Mouse (Mus musculus) olfactory bulb, adult 2 months (tissue): ENCODE data around the gene Tsga10ip. TPM values are rescaled to one million over a fixed set of nuclear protein-coding genes. Genes with fewer than 3 reads are reported as not detected.

ENCODE experiments used
- H3K27ac ChIP-seq: fragments of 200-500 bp; 2 replicates; pipeline ENCODE4 v1.5.1; 2012; ENCODE audit warnings: low read depth, low read length; ENCODE audit not compliant: insufficient read depth
- H3K4me1 ChIP-seq: fragments of 200-500 bp; 2 replicates; pipeline ENCODE4 v1.6.1; 2012; ENCODE audit warnings: low read length; ENCODE audit not compliant: control insufficient read depth, insufficient read depth
- H3K4me3 ChIP-seq: fragments of 200-500 bp; 2 replicates; pipeline ENCODE4 v1.5.1; 2012; ENCODE audit warnings: mild to moderate bottlenecking, low read depth, low read length, moderate library complexity; ENCODE audit not compliant: insufficient read depth
- CTCF ChIP-seq: fragments of 200-500 bp; IDR thresholded peaks from 2 replicates; pipeline ENCODE4 v1.5.1; 2012; ENCODE audit warnings: low read depth, mild to moderate bottlenecking, low read length, moderate library complexity; ENCODE audit not compliant: insufficient read depth
- POLR2A ChIP-seq: fragments of 200-500 bp; IDR thresholded peaks from 2 replicates; pipeline ENCODE4 v1.6.1; 2012; ENCODE audit warnings: mild to moderate bottlenecking, low read depth, low read length, moderate library complexity; ENCODE audit not compliant: insufficient read depth
- WGBS: fragments of 180-500 bp; shearing (Covaris S2); methylation state at CpG from one replicate; pipeline ENCODE4 v1.1.7; 2018; 5-methylcytosine and 5-hydroxymethylcytosine counted together
- polyA plus RNA-seq: library from polyadenylated mRNA; stranded (reverse); fragments of >200 nt; gene quantifications from 2 replicates; pipeline ENCODE4 v1.2.4, GENCODE M21; 2012; ENCODE audit warnings: low replicate concordance; ENCODE audit not compliant: missing spikeins, insufficient read depth, insufficient read length

Gene Tsga10ip
- polyA plus RNA-seq, 1 experiment, result not detected

- TF ChIP-seq POLR2A (no peak), CTCF (no peak)
- 84% methylated on average over 18 of the region's 18 CpGs for WGBS
- Histone ChIP-seq H3K4me3 (peak overlapping the region; percentile 99), H3K4me1 (peaks cover 42% of the 10 kb centered on the region), H3K27ac (no peak overlapping the region; the same call in 1 of the 2 replicates)
Observed at GRCm38 (mm10) chr19:5425906-5426565, 23.7 kb upstream of the Tsga10ip start.

GRCm38 (mm10) chr19:5424782-5425741 lies 22.7 kb upstream of the Tsga10ip start, which contains the start of the genes Drap1 and AI837181:
Gene Drap1, minus strand, starts transcription at chr19:5424979.
Gene AI837181, plus strand, starts transcription at chr19:5425144.
- Histone ChIP-seq H3K4me1 (peaks cover 42% of the 10 kb centered on the region), H3K4me3 (peak within 1 kb of the TSS; percentile 99), H3K27ac (peak within 1 kb of the TSS; percentile 93)
- TF ChIP-seq POLR2A, result peak; percentile 34; the same call in 1 of the 2 replicates
- TF ChIP-seq CTCF, result no peak
- 1% methylated on average over 80 of the region's 87 CpGs for WGBS

- TF ChIP-seq CTCF (no peak), POLR2A (0 out of 2 replicates have a peak, but pooled peaks have one; percentile 9)
- Histone ChIP-seq H3K4me3 (peak overlapping the region; percentile 90), H3K4me1 (peaks cover 36% of the 10 kb centered on the region), H3K27ac (0 out of 2 replicates have a peak overlapping the region, but pooled peaks have one; percentile 27)
- WGBS, result 2% methylated on average over 43 of the region's 48 CpGs
Observed at GRCm38 (mm10) chr19:5424092-5424781, 21.9 kb upstream of the Tsga10ip start.

- WGBS, result 61% methylated on average over 12 of the region's 12 CpGs
- Histone ChIP-seq H3K27ac (no peak overlapping the region), H3K4me3 (peak overlapping the region; percentile 90), H3K4me1 (peaks cover 36% of the 10 kb centered on the region)
- no peak for TF ChIP-seq POLR2A
- TF ChIP-seq CTCF, result no peak
Observed at GRCm38 (mm10) chr19:5423561-5423960, 21.2 kb upstream of the Tsga10ip start.

- WGBS, result 70% methylated on average over 9 of the region's 9 CpGs
- peaks cover 36% of the 10 kb centered on the region for H3K4me1 ChIP-seq
- no peak for TF ChIP-seq POLR2A
- TF ChIP-seq CTCF, result no peak
- no peak overlapping the region for H3K4me3 ChIP-seq
- H3K27ac ChIP-seq, result no peak overlapping the region
Observed at GRCm38 (mm10) chr19:5422895-5423443, 20.6 kb upstream of the Tsga10ip start.

GRCm38 (mm10) chr19:5422267-5422666 lies 19.9 kb upstream of the Tsga10ip start:
- 75% methylated on average over 10 of the region's 10 CpGs for WGBS
- no peak for TF ChIP-seq POLR2A
- TF ChIP-seq CTCF, result no peak
- peaks cover 36% of the 10 kb centered on the region for H3K4me1 ChIP-seq
- H3K4me3 ChIP-seq, result no peak overlapping the region
- H3K27ac ChIP-seq, result no peak overlapping the region

- Histone ChIP-seq H3K4me3 (no peak overlapping the region), H3K27ac (no peak overlapping the region), H3K4me1 (peaks cover 31% of the 10 kb centered on the region)
- TF ChIP-seq POLR2A (no peak), CTCF (no peak)
- WGBS, result 77% methylated on average over 5 of the region's 5 CpGs
Observed at GRCm38 (mm10) chr19:5421784-5422183, 19.5 kb upstream of the Tsga10ip start.

GRCm38 (mm10) chr19:5420579-5420978 lies 18.3 kb upstream of the Tsga10ip start:
- Histone ChIP-seq H3K27ac (no peak overlapping the region), H3K4me3 (no peak overlapping the region), H3K4me1 (peaks cover 19% of the 10 kb centered on the region)
- 93% methylated on average over 6 of the region's 6 CpGs for WGBS
- TF ChIP-seq POLR2A (no peak), CTCF (no peak)
